Mouse (Mus musculus) forebrain, embryonic 15.5 days (tissue): Measurements from ENCODE around the gene Hoxb7. TPM values are rescaled to one million over a fixed set of nuclear protein-coding genes. Genes with fewer than 3 reads are reported as not detected.

ENCODE experiments used
- ATAC-seq: fragments of 200-750 bp; cut with Nextera tagmentation; replicated peaks from 2 replicates; pipeline ENCODE4 v1.8.0; 2017; ENCODE audit warnings: mild to moderate bottlenecking, moderate TSS enrichment, moderate library complexity
- H3K27ac ChIP-seq: fragments of 300-500 bp; sonication (generic); replicated peaks from 2 replicates; pipeline ENCODE4 v1.5.1; 2015; ENCODE audit warnings: mild to moderate bottlenecking, inconsistent platforms
- H3K27me3 ChIP-seq: fragments of 300-500 bp; sonication (generic); 2 replicates; pipeline ENCODE4 v1.6.1; 2015; ENCODE audit warnings: inconsistent platforms
- H3K36me3 ChIP-seq: fragments of 300-500 bp; sonication (generic); 2 replicates; pipeline ENCODE4 v1.6.1; 2015; ENCODE audit warnings: mild to moderate bottlenecking, inconsistent platforms
- H3K4me1 ChIP-seq: fragments of 300-500 bp; sonication (generic); 2 replicates; pipeline ENCODE4 v1.6.1; 2015; ENCODE audit warnings: inconsistent platforms
- H3K4me2 ChIP-seq: fragments of 300-500 bp; sonication (generic); replicated peaks from 2 replicates; pipeline ENCODE4 v1.6.1; 2015; ENCODE audit warnings: mild to moderate bottlenecking, inconsistent platforms
- H3K4me3 ChIP-seq: fragments of 300-500 bp; sonication (generic); 2 replicates; pipeline ENCODE4 v1.5.1; 2015; ENCODE audit warnings: mild to moderate bottlenecking, inconsistent platforms
- H3K9ac ChIP-seq: fragments of 300-500 bp; sonication (generic); replicated peaks from 2 replicates; pipeline ENCODE4 v1.6.1; 2015; ENCODE audit warnings: mild to moderate bottlenecking, inconsistent platforms
- H3K9me3 ChIP-seq: fragments of 300-500 bp; sonication (generic); 2 replicates; pipeline ENCODE4 v1.6.1; 2016; ENCODE audit warnings: inconsistent platforms
- WGBS: fragments of 180-500 bp; shearing (Covaris S2); methylation state at CpG from one replicate; pipeline ENCODE4 v1.1.7; 2015; ENCODE audit warnings: mixed read lengths; 5-methylcytosine and 5-hydroxymethylcytosine counted together
- polyA plus RNA-seq: library from polyadenylated mRNA; unstranded; fragments of >200 nt; fragmentation: Nextera tagmentation; extraction: Ambion mirVana; gene quantifications from 2 replicates; pipeline ENCODE4 v1.2.1, GENCODE M21; 2015

Hoxb7 gene
- polyA plus RNA-seq, 1 experiment from 2014 or later = not detected

- H3K9me3 ChIP-seq = no peaks in the 10 kb centered on the region
- H3K4me3 ChIP-seq = no peak overlapping the region
- ATAC-seq = no peak
- H3K4me2 ChIP-seq = no peak overlapping the region
- 5% methylated on average over 4 of the region's 4 CpGs for whole genome bisulfite sequencing
- no peak overlapping the region for H3K27ac ChIP-seq
- no peak overlapping the region for H3K9ac ChIP-seq
- peaks cover 99% of the 10 kb centered on the region for H3K27me3 ChIP-seq
- no peaks in the 10 kb centered on the region for H3K4me1 ChIP-seq
- no peaks in the 10 kb centered on the region for H3K36me3 ChIP-seq
These were observed 22.9 kb downstream of the Hoxb7 start for GRCm38 (mm10) chr11:96309288-96309687.

- WGBS = 2% methylated on average over 20 of the region's 20 CpGs
- ATAC-seq = no peak
- Histone ChIP-seq H3K27ac (no peak overlapping the region), H3K9me3 (no peaks in the 10 kb centered on the region), H3K36me3 (no peaks in the 10 kb centered on the region), H3K27me3 (peaks cover 100% of the 10 kb centered on the region), H3K9ac (no peak overlapping the region), H3K4me3 (no peak overlapping the region), H3K4me1 (no peaks in the 10 kb centered on the region), H3K4me2 (no peak overlapping the region)
These were observed 23.9 kb downstream of the Hoxb7 start for GRCm38 (mm10) chr11:96310183-96310938.

DNA sequence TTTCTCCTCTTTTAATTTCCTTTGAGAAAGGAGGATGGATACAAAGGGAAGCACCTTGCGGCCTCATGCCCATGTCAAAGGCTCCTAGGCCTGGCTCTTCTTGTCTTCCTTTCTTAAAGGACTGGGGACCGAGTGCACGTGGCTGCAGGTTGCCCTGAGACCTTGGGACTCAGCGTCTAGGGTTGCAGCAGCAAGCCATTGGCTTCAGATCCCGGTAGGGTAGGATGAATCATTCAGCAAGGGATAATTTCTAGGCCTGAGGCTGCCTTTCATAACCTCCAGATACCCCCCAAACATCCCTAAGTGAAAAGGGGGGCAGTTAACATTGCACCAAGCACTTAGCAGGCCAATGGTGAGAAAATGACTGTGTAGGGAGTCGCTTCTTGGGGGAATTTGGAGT lies 24.7 kb downstream of the Hoxb7 start:
- H3K36me3 ChIP-seq = no peaks in the 10 kb centered on the region
- H3K9ac ChIP-seq = no peak overlapping the region
- 6% methylated on average over 6 of the region's 6 CpGs for WGBS
- no peak overlapping the region for H3K4me2 ChIP-seq
- peaks cover 100% of the 10 kb centered on the region for H3K27me3 ChIP-seq
- no peak for ATAC-seq
- no peaks in the 10 kb centered on the region for H3K9me3 ChIP-seq
- H3K27ac ChIP-seq = no peak overlapping the region
- H3K4me3 ChIP-seq = peak overlapping the region; percentile 8; the same call in 1 of the 2 replicates
- H3K4me1 ChIP-seq = no peaks in the 10 kb centered on the region

GRCm38 (mm10) chr11:96311520-96312417 lies 25.3 kb downstream of the Hoxb7 start:
- Histone ChIP-seq H3K9ac (no peak overlapping the region), H3K36me3 (no peaks in the 10 kb centered on the region), H3K4me1 (no peaks in the 10 kb centered on the region), H3K4me3 (peak overlapping the region; percentile 8; the same call in 1 of the 2 replicates), H3K27me3 (peaks cover 100% of the 10 kb centered on the region), H3K9me3 (no peaks in the 10 kb centered on the region), H3K4me2 (no peak overlapping the region), H3K27ac (no peak overlapping the region)
- WGBS = 2% methylated on average over 30 of the region's 31 CpGs
- no peak for ATAC-seq

DNA sequence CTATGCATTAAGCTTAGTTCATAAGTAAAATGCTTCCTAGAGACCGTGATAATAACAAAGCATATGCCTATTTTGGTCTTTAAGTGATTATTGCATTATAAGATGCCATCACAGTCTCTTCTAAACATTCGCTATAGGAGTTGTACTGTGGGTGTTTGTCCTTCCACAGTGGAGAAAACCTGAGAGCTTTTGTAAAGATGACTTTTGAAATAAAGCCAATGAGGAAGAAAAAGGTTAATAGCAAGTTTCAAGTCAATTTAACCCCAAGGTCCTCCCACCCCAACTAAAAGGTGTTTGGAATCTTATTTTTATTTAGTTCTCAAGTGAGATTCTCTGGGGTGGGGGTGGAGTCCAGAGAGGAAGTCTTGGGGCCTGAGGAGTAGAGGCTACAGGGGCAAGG lies 26.7 kb downstream of the Hoxb7 start:
- no peak for ATAC-seq
- Histone ChIP-seq H3K9ac (no peak overlapping the region), H3K4me1 (no peaks in the 10 kb centered on the region), H3K4me3 (no peak overlapping the region), H3K9me3 (no peaks in the 10 kb centered on the region), H3K36me3 (no peaks in the 10 kb centered on the region), H3K4me2 (no peak overlapping the region), H3K27me3 (peaks cover 99% of the 10 kb centered on the region), H3K27ac (no peak overlapping the region)
- 20% methylated on average over 2 of the region's 2 CpGs for WGBS

DNA sequence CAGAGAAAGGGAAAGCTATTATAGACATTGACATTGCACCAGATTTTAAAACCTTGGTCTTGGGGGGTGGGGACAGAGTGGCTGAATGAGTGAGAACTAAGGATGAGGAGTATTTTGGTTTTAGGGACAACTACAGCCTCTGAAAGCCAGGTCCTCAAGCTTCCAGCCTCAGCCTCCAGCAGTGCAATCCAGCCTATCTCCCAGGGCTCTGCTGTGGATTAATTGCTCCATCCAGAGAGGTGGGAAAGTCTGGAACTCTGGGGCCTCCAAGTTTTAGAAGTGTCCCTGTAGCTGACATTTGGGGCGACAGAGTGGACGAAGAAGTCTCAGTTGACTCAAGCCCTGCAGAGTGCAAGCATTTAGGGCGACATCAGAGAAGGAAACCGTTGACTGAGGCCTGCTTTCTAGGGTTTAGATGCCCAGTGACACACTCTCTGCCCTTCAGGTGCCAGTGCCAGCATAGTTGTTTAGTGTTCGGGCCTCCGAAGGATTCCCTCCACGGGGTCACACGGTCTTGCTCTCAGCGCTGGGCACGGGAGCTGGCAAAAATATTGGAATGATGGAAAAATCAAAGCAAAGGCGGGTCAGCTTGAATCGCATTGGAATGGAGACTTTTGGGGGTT lies 27.5 kb downstream of the Hoxb7 start:
- Histone ChIP-seq H3K36me3 (no peaks in the 10 kb centered on the region), H3K27me3 (peaks cover 99% of the 10 kb centered on the region), H3K9me3 (no peaks in the 10 kb centered on the region), H3K27ac (no peak overlapping the region), H3K9ac (no peak overlapping the region), H3K4me2 (no peak overlapping the region), H3K4me1 (peaks cover 4% of the 10 kb centered on the region), H3K4me3 (no peak overlapping the region)
- ATAC-seq = no peak
- WGBS = 1% methylated on average over 12 of the region's 12 CpGs

DNA sequence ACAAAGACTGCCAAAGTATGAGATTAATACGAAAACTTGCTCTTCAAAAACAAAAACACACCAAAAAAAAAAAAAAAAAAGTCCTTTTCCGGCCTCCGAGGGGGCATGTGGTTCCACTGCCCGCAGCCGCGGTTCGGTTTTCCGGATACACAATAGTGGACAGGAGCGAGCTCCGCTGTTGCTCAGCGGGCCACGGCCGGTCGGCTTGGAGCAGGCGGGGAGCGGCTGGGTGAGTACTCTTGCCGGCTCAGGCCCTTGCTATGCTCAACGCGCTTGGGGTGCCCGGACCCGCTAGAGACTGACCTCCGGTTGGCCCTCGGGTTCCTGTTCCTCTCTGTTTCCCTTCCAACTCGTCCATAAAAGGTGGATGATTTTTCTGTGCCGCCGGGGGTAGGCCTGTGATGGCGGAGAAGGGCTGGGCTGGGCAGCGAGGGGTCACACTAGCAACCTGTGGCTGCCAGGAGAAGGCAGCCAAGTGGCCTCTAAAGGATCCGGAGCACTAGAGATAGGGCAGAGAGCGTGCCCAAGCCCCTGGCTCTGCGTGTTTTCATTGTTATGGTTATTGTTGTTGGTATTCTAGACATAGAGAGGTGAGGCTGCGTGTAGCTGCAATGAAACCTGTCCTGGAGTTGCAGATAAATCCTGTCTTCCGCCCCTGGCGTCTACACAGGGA lies 28.4 kb downstream of the Hoxb7 start:
- under 1% methylated on average over 34 of the region's 34 CpGs for WGBS

DNA sequence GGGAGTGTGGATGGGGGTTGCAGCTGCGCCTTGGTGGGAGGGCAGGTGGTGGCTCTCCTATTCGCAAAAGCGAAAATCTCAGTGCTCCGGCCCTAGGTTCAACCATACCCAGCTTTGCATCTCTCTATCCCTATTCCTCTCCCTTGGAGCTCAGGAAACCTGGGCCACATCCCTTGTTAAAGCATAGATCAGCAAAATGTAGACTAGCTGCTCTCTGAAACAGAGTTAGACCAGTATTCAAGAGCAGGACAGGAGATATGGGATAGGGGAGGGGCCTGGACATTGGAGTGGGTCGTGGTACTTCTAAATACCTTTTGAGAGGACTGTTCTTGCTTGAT lies 28.9 kb downstream of the Hoxb7 start:
- Histone ChIP-seq H3K4me1 (peaks cover 5% of the 10 kb centered on the region), H3K27ac (no peak overlapping the region), H3K9me3 (no peaks in the 10 kb centered on the region), H3K9ac (no peak overlapping the region), H3K27me3 (peaks cover 99% of the 10 kb centered on the region), H3K36me3 (no peaks in the 10 kb centered on the region), H3K4me2 (no peak overlapping the region), H3K4me3 (no peak overlapping the region)
- no peak for ATAC-seq
- 3% methylated on average over 5 of the region's 5 CpGs for WGBS

More for the DNA sequence above, 28.4 kb downstream of the Hoxb7 start:
- Histone ChIP-seq H3K9ac (no peak overlapping the region), H3K27ac (no peak overlapping the region), H3K4me1 (peaks cover 5% of the 10 kb centered on the region), H3K27me3 (peaks cover 99% of the 10 kb centered on the region), H3K36me3 (no peaks in the 10 kb centered on the region), H3K9me3 (no peaks in the 10 kb centered on the region), H3K4me3 (no peak overlapping the region), H3K4me2 (no peak overlapping the region)
- no peak for ATAC-seq

- Histone ChIP-seq H3K27ac (no peak overlapping the region), H3K4me2 (no peak overlapping the region), H3K9ac (no peak overlapping the region), H3K36me3 (no peaks in the 10 kb centered on the region), H3K27me3 (peaks cover 98% of the 10 kb centered on the region), H3K4me3 (no peak overlapping the region), H3K4me1 (peaks cover 5% of the 10 kb centered on the region), H3K9me3 (no peaks in the 10 kb centered on the region)
- WGBS = 6% methylated on average over 18 of the region's 18 CpGs
- no peak for ATAC-seq
These were observed 30.5 kb downstream of the Hoxb7 start for GRCm38 (mm10) chr11:96316696-96317607.

DNA sequence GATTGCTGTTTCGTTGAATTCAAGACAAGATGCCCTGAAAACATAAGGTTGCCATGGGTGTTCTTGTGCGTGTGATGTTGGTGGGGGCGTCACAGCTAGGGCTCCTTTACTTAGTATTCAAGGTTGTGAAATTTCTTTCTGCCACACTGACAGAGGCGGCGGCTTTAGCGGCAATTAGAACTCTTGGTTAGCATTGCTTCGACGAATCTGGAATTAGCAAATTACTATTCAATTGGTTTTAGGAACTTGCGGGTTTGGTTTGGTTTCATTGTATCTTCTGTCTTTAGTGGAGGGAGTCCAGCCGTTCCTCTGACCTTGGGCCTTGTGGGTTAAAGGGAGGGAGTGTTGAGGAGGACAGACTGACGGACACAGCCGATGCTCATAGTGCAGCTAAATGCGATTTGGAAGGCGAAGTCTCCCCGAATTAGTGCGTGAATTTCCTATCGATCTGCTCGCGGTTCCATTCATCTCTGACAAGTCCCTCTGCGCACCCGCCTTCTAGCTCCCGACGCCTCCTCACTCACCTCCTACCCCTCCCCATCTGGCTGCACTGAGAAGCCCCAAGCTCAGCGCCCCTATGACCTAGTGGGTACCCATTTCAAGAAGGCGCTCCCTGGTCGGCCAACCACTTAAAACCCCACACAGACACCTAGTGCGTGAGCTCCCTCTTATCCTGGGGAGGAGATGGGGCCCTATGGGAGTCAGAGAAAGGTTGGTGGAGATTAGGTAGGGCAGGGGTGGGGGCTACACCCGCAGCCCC lies 31.4 kb downstream of the Hoxb7 start, which contains the start of gene Hoxb4:
Gene Hoxb4, plus strand, starts transcription at position 660 of the 760 bp plus-strand sequence.
- WGBS = 2% methylated on average over 28 of the region's 28 CpGs
- Histone ChIP-seq H3K27ac (no peak within 1 kb of the TSS), H3K9ac (no peak within 1 kb of the TSS), H3K27me3 (peaks cover 98% of the 10 kb centered on the region), H3K4me2 (peak within 1 kb of the TSS; percentile 14; the same call in 1 of the 2 replicates), H3K4me1 (peaks cover 5% of the 10 kb centered on the region), H3K4me3 (peak within 1 kb of the TSS; percentile 10), H3K9me3 (no peaks in the 10 kb centered on the region), H3K36me3 (no peaks in the 10 kb centered on the region)
- no peak for ATAC-seq
